Mouse (Mus musculus): ENCODE results near the gene Zfp382.
"Not testable (repeated sequence)": the region's sequence is repeated elsewhere in the genome, so short reads cannot be mapped to it uniquely, and the experiment has no call there.

Zfp382 gene

GRCm38 (mm10) chr7:30121308-30122187 lies at the start of gene Zfp382:
TSS of gene Zfp382 (plus strand) at chr7:30121942.
- in situ Hi-C loops (cut with MboI): no loop called here

- in situ Hi-C loops (cut with MboI): no loop called here
Observed at GRCm38 (mm10) chr7:30072146-30073028, 49.4 kb upstream of the Zfp382 start, which contains the start of gene Zfp82. TSS of gene Zfp82 (minus strand) at chr7:30072900.

GRCm38 (mm10) chr7:30086524-30086923 lies 35.2 kb upstream of the Zfp382 start:
- in situ Hi-C loops (cut with MboI): no loop called here

- in situ Hi-C loops (cut with MboI): no loop called here
Observed at GRCm38 (mm10) chr7:30089405-30089804, 32.3 kb upstream of the Zfp382 start.

- in situ Hi-C loops (cut with MboI): no loop called here
Observed at GRCm38 (mm10) chr7:30090092-30090969, 31.4 kb upstream of the Zfp382 start, which contains the start of the genes Gm26920 and Zfp566. TSS of gene Gm26920 (minus strand) at chr7:30090410. TSS of gene Zfp566 (minus strand) at chr7:30090527.

- in situ Hi-C loops (cut with MboI): no loop called here
Observed at GRCm38 (mm10) chr7:30090970-30091585, 30.7 kb upstream of the Zfp382 start.

GRCm38 (mm10) chr7:30092666-30093065 lies 29.1 kb upstream of the Zfp382 start:
- in situ Hi-C loops (cut with MboI): no loop called here

- in situ Hi-C loops (cut with MboI): no loop called here
Observed at GRCm38 (mm10) chr7:30093918-30094415, 27.8 kb upstream of the Zfp382 start.

- in situ Hi-C loops (cut with MboI): no loop called here
Observed at GRCm38 (mm10) chr7:30094646-30095429, 26.9 kb upstream of the Zfp382 start, which contains the start of gene Zfp260. TSS of gene Zfp260 (plus strand) at chr7:30094777.

- in situ Hi-C loops (cut with MboI): no loop called here
Observed at GRCm38 (mm10) chr7:30095551-30096125, 26.1 kb upstream of the Zfp382 start.

GRCm38 (mm10) chr7:30099297-30099696 lies 22.4 kb upstream of the Zfp382 start:
- in situ Hi-C loops (cut with MboI): no loop called here

- in situ Hi-C loops (cut with MboI): no loop called here
Observed at GRCm38 (mm10) chr7:30116076-30116475, 5.7 kb upstream of the Zfp382 start.

GRCm38 (mm10) chr7:30117935-30118334 lies 3.8 kb upstream of the Zfp382 start:
- in situ Hi-C loops (cut with MboI): not testable (repeated sequence)

GRCm38 (mm10) chr7:30122188-30122530 lies 417 bp downstream of the Zfp382 start:
- in situ Hi-C loops (cut with MboI): no loop called here

- in situ Hi-C loops (cut with MboI): no loop called here
Observed at GRCm38 (mm10) chr7:30129900-30130299, 8.2 kb downstream of the Zfp382 start.

- in situ Hi-C loops (cut with MboI): no loop called here
Observed at GRCm38 (mm10) chr7:30132396-30132795, 10.7 kb downstream of the Zfp382 start.

GRCm38 (mm10) chr7:30136826-30137225 lies 15.1 kb downstream of the Zfp382 start:
- in situ Hi-C loops (cut with MboI): no loop called here

- in situ Hi-C loops (cut with MboI): no loop called here
Observed at GRCm38 (mm10) chr7:30143170-30143554, 21.4 kb downstream of the Zfp382 start.

GRCm38 (mm10) chr7:30143555-30144209 lies 21.9 kb downstream of the Zfp382 start:
- in situ Hi-C loops (cut with MboI): no loop called here
